Mouse (Mus musculus) heart, postnatal 14 days (tissue): ENCODE data around the gene Meis2. TPM values are rescaled to one million over a fixed set of nuclear protein-coding genes. Genes with fewer than 3 reads are reported as not detected.

Experiments
- DNase-seq, 2 experiments: peaks; one replicate each; pipeline ENCODE4 v3.0.0; 2021 to 2022
- intact Hi-C: fragments of 180-260 bp; cut with DNase I; formaldehyde crosslinking; loops from one replicate; pipeline ENCODE4 v1.15.1; 2025
- total RNA-seq, 2 experiments: library from RNA; stranded (reverse); gene quantifications; 2 replicates each; pipeline ENCODE4 v1.2.3; 2021

Meis2 gene
- total RNA-seq, 2 experiments from 2014 or later = 19.9 to 21.3 TPM

DNA sequence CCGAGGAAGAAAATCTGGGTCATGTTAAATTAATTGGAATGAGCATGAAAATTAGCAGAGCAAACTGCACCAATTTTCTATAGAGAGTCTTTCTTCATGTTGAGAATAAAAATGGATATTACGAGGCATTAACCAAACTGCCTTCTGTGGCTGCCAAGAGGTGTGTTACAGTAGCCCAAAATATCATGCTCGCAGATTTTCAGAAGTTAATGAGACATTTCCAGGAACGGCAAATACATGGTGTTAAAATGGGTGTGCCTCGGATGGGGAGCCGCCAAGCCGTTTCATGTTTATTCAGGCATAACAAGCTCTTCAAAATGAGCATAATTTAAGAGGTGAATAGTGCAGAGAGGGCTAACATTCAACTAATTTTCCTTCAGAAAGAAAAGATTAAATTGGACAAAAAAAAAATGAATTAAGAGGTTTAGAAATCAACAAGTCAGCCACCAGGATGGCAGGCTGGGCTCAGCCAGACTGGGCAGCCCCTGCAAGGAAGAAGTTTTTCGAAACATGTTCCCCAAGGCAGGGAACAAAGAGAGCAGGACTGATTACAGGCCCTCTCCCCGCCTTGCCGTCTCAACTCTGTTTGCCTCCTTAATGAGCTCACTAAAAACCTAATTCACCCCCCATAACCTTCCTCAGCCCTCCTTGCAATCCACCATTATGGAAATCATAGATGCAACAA lies 46.7 kb downstream of the Meis2 start:
- intact Hi-C loops = no loop called here

DNA sequence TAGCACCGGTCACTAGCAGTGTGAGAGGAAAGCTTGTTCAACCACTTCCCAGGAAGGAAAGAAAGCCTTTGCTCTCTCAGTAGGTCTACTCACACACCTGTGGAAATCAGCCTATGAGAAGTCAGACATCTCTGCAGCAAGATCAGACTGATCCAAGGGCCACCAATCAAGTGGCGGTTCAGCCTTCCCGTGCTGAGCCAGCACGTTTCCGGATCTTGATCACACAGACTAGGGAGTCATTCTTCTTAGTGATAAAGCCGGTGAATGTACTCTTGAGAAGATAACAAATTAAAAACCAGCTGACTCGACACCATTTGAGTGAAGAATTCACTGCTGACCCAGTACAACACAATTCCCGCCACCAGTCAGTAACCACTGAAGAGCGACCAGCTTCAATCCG lies 50.1 kb downstream of the Meis2 start:
- no peak for DNase-seq
- intact Hi-C loops = no loop called here

More for the DNA sequence above, 46.7 kb downstream of the Meis2 start:
- no peak for DNase-seq

DNA sequence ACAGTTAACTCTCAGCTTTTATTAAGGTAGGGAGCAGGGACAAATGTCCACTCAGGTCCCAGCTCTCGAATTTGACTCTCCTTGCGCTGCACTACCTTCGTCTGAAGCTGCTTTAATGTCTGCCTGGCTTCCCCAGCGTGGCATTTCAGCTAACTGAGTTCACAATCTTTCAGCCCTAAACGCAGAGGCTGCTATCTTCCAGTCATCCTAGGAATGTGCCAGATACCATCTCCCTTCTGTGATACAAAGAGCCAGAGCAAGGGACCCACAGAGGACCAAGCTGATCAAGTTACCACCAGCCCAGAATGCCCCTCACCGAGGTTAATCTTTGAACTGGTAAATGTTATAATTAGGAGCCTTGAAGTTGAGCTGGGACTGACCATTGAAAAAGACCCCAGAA lies 55.2 kb downstream of the Meis2 start:
- DNase-seq = no peak
- intact Hi-C loops = no loop called here

DNA sequence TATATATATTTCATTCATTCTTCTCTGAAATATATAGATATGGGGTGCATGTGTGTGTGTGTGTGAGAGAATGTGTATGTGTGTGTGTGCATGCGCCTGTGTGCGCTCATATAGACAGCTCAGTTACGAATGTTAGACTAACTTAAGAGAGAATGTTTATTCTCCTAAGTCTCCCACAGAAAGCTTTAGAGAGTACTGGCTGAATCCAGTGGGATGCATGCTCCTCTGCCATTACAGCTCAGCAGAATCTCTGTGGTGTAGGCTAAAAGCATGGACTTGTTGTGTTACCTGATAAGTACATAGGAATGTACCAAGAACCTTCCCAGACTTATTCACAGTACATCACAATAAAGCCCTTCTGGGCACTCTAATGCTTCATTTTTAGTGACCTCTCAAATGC lies 55.6 kb downstream of the Meis2 start:
- intact Hi-C loops = no loop called here
- DNase-seq = no peak

DNA sequence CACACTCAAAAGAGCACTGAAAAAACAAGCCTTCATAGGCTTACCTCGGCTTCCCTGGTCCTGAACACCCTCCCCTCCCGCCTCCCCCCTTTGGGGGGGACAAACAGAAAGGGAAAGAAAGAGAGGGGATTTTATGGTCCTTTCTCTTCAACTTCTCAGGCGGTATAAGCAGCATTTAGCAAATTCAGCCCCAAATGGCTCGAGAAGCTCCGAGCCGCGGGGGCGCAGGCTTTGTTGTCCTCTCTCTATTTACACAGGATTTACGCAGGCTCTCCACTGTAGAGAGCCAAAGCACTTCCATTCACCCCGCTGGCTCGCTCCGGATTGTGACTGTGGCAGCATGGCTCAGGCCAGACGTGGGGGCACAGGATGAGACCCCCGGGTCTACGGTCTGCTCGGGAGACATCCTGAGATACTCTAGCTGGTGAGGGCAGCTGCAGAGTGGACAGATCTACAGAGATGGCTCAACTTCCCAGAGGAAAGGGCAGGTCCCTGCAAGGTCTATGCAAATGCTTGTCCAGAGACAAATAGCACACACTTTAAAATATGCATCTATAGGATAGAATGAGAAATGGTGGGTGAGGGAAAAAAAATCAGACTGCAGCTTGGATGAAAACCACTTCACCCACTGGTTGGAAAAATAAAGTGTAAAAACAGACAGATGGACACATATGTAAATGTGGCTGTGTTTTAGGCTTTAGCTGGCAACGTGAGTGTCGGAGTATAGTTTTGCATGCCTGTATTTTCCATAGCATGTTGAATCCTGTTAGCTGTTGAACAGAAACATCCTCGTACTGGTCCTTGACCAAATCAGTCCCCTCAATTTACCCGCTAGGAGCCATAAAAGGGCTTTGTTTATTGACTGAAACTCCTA lies 56.3 kb downstream of the Meis2 start:
- intact Hi-C loops = no loop called here
- DNase-seq = no peak

DNA sequence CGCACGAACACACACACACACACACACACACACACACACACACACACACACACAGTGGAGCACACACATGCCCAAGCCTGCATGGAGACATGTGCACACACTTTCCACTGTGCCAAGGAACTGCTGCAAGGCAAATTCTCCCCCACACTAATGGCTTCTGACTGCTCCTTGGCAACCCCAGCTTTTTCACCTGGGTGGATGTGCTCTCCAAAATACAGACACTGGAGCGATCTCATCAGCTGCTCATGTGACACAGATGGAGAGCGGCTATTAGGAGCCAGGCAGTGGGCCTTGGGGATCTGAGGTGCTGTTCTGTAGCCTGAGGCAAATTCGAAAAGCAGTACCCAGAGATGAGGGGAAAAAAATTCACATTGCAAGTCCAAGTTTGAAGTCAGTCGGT lies 63.3 kb downstream of the Meis2 start:
- no peak for DNase-seq
- intact Hi-C loops = no loop called here

DNA sequence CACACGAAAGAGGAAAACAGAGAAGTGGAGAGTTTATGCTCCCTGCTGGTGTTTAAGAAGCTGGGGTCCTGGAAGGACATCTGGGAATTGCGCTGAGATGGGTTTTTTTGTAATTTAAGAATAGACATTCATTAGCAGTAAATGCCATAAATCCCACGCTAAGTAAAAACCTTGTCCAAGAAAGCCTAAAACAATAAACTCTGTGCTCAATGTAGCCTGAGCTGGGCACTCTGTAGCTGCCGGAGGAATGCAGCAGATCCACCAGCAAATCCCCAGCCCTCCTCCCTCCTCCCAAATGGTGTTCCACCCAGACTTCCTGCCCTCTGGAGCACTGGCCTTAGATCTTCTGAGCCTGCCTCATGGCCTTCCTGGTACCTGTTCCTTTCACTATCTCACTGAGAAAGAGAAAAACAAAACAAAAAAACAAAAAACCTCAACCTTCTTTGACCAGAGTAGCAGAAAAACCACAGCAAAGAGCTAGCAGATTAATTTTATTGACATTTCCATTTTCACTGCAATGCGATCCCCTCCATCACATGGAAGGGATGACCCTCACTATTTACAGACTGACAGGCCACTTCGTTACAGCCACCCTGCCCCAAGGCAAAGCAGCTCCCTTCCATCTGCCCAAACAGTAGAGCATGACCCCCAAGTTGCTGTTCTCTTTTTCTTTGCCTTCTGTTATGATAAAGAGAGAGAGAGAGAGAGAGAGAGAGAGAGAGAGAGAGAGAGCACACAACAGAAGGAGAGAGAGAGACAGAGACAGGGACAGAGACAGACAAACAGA lies 64.1 kb downstream of the Meis2 start:
- no peak for DNase-seq
- intact Hi-C loops = no loop called here

DNA sequence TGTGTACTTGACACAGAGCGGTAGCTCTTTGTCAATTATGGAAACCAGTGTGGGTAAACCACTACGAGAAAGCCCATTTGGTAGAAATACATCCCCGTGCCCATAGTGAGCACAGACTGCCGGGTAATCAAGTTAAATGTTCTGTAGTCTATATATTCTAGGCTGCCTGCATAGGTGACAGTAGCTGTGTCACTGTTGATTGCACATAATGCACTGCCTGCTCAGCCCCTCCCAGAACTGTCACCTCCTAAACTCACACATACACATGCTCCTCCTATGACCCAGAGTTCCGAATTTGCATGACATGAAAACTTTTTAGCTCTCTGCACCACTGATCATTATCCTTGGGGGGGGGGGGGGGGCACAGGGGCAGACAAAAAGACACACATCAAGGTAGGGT lies 65.1 kb downstream of the Meis2 start:
- intact Hi-C loops = no loop called here

DNA sequence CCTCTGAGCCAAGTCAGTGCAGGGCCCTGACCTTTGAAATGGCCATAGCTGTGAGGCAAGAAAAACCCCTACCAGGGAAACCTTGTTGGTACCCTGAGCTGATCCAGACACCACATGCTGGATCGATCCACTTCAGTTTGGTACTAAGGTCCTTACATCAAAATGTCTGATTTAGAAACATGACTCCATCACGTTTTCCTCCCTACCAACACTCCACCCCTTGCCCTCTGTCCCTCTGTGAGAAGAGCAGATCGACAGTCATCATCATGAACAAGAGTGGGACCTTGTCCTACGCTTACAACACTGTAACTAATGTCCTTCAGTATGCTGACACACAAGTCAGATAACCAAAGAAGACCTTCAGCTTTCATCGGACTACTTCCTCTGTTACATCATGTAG lies 66.8 kb downstream of the Meis2 start:
- intact Hi-C loops = no loop called here
- DNase-seq = no peak

More for the DNA sequence above, 65.1 kb downstream of the Meis2 start:
- DNase-seq = no peak

DNA sequence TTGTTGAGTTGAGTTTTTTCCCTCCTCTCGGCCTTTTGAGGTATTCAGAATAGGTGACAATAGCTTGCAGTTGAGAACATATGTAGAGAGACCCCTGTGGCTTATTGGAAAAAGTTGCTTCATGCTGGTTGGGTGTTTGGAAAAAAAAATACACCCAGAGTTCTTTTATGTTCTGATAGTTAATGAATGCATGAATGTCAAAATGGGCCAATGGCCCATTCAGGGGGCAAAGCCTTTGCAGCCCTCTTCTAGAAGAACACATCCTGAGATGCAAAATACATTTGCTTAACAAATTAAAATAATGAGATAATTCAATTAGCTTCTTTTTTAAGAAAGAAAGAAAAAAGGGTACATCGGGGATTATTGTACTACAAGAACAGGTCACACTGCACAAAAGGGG lies 69.2 kb downstream of the Meis2 start:
- intact Hi-C loops = no loop called here
- DNase-seq = no peak

DNA sequence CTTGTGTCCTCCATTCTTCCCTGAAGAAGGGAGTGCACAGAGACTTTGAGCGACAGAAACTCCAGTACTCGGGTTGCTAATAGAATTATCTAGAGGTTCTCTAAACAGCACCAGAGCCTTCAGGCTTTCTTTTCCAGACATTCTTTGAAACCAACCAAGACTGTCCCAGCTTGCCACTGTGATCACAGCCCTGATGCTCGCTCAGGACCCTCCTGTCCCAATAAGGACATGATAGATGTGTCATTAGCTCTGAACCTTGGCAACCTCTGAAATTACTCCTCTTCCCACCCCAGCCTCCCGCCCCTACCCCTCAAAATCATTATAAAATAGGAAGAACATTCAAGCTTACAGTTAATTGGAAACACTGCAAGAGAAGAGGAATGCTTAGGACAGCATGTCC lies 71.8 kb downstream of the Meis2 start:
- intact Hi-C loops = no loop called here
- no peak for DNase-seq

DNA sequence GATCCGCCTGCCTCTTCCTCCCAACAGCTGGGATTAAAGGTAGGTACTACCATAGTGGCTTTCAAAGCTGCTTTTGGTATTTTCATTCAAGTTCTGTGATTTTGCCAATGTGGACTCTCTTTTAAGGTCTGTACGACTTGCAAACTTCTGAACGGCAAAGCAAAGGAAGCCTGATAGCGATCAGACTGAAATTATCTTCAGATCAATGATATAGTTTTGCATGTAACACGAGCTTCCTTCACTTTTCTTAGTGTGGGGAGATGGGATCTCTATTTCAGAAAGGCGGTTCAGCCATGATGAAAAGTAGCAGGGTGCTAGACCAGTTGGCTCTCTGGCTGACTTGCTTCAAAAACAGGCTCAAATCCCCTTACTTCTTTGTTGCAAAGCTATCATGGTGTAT lies 76.4 kb downstream of the Meis2 start:
- intact Hi-C loops = no loop called here
- DNase-seq = no peak

DNA sequence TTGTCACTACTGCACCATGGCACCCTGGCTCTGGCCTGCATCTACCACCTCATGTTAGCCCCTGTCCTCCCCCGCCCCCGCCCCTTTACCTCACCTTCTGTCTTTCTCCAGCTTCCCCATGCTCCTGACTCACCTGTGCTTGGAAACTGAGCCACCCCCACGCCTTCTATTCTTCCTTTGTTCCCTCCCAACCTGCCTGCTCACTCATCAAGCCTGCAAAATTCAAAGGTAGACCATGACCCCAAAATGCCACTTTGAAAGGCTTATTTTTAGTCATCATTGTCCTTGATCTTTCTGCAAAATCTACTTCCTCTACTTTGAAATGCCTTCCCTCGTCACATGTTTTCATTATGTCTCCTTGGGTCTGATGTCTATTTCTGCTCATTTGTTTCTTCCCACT lies 77.2 kb downstream of the Meis2 start:
- intact Hi-C loops = no loop called here
- DNase-seq = no peak

DNA sequence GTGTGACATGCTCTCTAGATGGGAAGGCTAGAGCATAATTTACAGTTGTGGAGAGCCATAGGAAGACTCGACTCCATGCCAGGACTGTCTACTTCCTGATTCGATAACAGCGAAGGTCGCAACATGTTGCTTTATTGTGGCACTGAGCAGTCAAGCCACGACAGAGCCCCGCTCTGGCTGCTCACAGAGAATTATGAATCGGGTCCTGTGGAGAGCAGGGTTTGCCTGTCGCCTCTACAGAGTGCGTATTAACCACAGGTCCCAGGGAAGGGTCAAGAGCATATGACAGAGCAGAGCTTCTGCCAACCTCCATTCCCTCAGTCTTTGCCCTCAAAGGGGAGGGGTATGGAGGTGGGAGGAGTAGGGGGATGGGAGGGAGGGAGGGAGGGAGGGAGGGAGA lies 80.7 kb downstream of the Meis2 start:
- intact Hi-C loops = no loop called here
- no peak for DNase-seq

DNA sequence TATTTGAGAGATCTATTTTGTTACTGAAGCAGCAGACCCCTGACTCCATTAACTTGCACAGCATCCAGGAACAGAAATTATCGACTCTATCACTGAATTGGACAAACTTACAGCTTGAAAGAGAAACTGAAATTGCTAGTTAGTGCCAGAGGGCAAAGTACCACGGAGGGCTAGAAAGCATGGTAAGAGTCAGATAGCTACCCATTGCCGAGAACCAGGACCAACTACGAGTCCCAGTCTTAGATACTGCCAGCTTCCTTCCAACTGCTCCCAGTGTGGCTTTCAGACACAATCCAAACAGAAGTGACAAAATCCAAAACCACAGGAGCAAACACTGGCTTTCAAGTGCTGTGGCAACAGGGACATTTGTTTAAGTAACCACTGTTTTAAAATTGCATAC lies 81.2 kb downstream of the Meis2 start:
- DNase-seq = no peak
- intact Hi-C loops = no loop called here

DNA sequence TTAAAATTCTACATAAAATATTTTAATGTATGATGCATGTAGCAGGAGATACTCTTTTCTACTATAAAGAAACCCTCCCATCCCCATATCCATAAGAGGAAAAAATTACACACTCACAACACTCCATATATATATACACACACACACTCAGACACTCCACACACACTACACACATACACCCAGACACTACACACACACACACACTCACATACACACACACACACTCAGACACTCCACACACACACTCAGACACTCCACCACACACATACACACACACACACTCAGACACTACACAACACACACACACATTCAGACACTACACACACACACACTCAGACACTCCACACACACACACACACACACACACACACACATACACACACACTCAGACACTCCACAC lies 85.1 kb downstream of the Meis2 start:
- no peak for DNase-seq
- intact Hi-C loops = no loop called here

DNA sequence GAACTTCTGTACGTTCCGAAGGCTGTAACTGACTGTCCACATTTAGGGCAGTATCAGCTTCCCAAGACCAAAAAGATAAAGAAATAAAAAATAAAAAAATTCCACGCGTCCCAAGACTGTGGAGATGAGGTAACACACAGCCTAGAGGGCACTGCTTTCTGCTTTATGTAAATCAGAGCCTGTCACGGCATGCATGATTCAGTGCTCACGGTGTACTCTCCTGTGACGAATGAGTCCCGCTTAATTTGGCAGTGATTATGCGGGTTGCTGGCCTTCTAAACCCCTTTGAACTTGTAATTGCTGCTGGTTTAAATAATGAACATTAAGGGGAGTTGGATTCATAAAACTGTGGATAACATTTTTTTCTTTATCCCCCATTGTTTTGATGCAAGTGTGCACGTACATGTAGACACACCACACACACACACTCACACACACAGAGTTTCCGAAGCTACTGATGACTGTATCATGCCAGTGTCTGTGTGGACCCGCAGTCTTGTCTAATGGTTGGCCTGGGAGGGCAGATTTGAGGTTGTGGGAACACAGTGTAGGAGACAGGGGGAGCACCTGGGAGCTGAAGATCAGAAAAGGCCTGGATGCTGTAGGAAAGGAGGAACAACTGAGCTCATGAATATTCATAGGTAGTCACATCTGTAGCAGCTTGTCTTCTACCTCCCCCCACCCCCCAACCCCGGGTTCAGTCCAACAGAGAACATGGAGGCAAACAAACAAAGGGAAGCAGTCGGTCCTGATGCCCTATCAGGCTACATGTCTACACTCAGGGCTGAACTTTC lies 85.8 kb downstream of the Meis2 start:
- no peak for DNase-seq
- intact Hi-C loops = no loop called here

DNA sequence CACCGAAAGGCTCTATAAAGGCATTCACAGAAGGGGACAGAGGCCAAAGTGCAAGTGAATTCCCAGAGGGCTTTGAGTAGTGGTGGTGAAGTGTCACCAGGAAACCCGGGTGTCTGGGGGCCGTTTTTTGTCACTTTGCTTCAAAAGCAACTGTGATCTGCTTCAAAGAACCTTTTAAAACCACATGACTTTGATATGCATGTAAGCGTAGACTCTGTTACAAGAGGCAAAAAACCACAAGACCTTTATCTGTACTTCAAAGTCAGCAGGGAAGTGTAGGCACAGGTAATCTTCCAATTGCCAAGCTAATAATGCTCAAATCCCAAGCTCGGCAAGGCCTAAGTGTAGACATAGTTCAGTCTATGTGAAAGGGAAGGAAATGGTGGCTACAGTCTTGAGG lies 87.0 kb downstream of the Meis2 start:
- no peak for DNase-seq
- intact Hi-C loops = no loop called here

DNA sequence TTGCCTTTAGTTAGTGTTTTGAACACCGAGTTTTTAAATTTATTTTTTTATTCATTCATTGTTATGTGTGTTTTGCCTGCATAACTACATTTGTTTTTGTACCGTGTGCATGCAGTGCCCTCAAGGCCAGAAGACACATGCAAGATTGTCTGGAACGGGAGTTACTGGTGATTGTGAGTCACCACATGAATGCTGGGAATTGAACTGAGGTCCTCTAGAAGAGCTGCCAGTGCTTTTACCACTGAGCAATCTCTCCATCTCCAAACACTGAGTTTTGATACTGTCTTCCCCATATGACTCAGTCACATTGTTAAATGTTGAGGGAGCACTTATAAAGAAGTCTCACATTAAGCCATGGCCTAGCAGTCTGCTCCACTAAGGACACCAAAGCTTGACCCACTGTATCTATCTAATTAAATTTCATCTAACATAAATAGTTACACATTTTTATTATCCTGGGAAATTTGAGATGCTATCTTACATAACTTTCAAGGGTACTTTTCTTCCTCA lies 94.3 kb downstream of the Meis2 start:
- no peak for DNase-seq
- intact Hi-C loops = no loop called here

DNA sequence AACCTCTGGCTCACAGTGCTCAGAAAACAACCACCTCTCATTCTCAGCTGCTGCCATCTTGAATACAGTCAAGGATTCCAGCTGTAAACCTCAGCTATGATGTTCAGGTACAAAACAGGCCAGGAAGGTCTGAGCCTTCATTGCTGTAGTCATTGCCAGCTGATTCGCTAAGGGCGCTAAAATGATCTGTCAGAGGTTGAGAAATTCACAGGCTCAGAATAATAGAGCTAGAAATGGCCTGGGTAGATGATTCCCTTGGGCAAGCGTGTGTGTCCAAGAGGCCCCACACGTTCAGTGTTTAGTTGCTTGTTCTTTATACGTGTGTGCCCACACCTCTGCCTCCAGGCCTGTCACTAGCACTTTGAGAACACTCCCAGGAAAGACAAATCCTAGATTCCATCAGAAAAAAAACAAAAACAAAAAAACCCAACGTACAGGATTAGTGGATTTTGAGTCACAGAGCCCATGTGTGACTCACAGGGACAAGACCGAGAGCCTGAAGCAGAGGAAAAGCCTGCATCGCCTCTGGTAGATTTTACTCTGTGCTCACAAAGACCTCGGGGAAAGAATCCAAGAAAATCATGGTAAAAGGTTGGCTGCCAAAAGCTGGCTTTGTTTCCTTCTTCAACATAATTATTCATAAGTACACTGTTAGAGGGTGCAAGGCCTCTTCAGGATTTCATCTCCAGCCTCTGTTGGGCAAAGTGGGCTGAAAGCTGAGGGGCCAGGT lies 95.4 kb downstream of the Meis2 start:
- intact Hi-C loops = no loop called here
- no peak for DNase-seq
